Mouse (Mus musculus) CH12.LX (cell line): ENCODE measurements at regions not wholly inside any gene's neighbourhood (a gene's known extent, or its start where the extent isn't known, plus 50 kb on each side); places are given as distances from the start of the nearest gene placed in this dataset.

ENCODE experiments used
- DNase-seq: peaks from one replicate; pipeline ENCODE4 v3.0.0-alpha.2; 2013; ENCODE audit errors: extremely low read depth
- H3K27ac ChIP-seq: 2 replicates; pipeline ENCODE4 v1.5.1; 2012; ENCODE audit warnings: low read depth, mild to moderate bottlenecking, control low read depth, moderate library complexity; ENCODE audit not compliant: insufficient read depth
- H3K27me3 ChIP-seq: replicated peaks from 2 replicates; pipeline ENCODE3; 2012; ENCODE audit warnings: inconsistent platforms
- H3K36me3 ChIP-seq, 2 experiments: replicated peaks in 1 of 2; 2 replicates each; pipeline versions ENCODE3 to v1.6.1; 2012; ENCODE audit warnings: inconsistent platforms in 1 of 2, low read length in 1 of 2, mild to moderate bottlenecking in 1 of 2, mixed read lengths in 1 of 2, moderate library complexity in 1 of 2; ENCODE audit not compliant: control insufficient read depth in 1 of 2, insufficient read depth in 1 of 2
- H3K4me1 ChIP-seq, 2 experiments: 2 replicates each; pipeline ENCODE4 v1.6.1; 2012; ENCODE audit warnings: inconsistent platforms in 1 of 2, moderate library complexity in 1 of 2; ENCODE audit not compliant: insufficient read depth in 2 of 2, control insufficient read depth in 1 of 2
- H3K4me2 ChIP-seq: 2 replicates; pipeline ENCODE4 v1.6.1; 2012; ENCODE audit warnings: low read depth, mild to moderate bottlenecking, control low read depth; ENCODE audit not compliant: poor library complexity, insufficient read depth, severe bottlenecking
- H3K4me3 ChIP-seq, 3 experiments: fragments of 150-350 bp in 1 of 3; sonication (generic) in 1 of 3; replicated peaks in 1 of 3; 2 replicates each; pipeline versions ENCODE3 to v1.5.1; 2011 to 2012; ENCODE audit warnings: low read depth in 2 of 3, low read length in 2 of 3, mild to moderate bottlenecking in 2 of 3, moderate library complexity in 2 of 3, control low read depth in 1 of 3, improper control_type of control experiment in 1 of 3, inconsistent platforms in 1 of 3, mixed read lengths in 1 of 3; ENCODE audit not compliant: poor library complexity in 1 of 3
- H3K79me2 ChIP-seq: replicated peaks from 2 replicates; pipeline ENCODE4 v1.6.1; 2012; ENCODE audit warnings: mild to moderate bottlenecking, moderate library complexity; ENCODE audit not compliant: control insufficient read depth, poor library complexity, insufficient read depth, severe bottlenecking; ENCODE audit errors: extremely low read depth
- H3K9ac ChIP-seq: 2 replicates; pipeline ENCODE4 v1.6.1; 2012; ENCODE audit warnings: low read depth, mild to moderate bottlenecking, control low read depth, moderate library complexity; ENCODE audit not compliant: insufficient read depth
- H3K9me3 ChIP-seq: replicated peaks from 2 replicates; pipeline ENCODE3; 2012; ENCODE audit warnings: low read length, inconsistent platforms, mixed read lengths
- BHLHE40 ChIP-seq: IDR thresholded peaks from 2 replicates; pipeline ENCODE4 v1.6.1; 2011; ENCODE audit warnings: mild to moderate bottlenecking, low read depth, low read length, improper control_type of control experiment
- E2F4 ChIP-seq: IDR thresholded peaks from 2 replicates; pipeline ENCODE4 v1.6.1; 2011; ENCODE audit warnings: low read depth, low read length, improper control_type of control experiment; ENCODE audit not compliant: insufficient replicate concordance
- ELF1 ChIP-seq: IDR thresholded peaks from 2 replicates; pipeline ENCODE4 v1.6.1; 2014; ENCODE audit warnings: low read depth, mild to moderate bottlenecking, inconsistent platforms, low read length, improper control_type of control experiment
- EP300 ChIP-seq: IDR thresholded peaks from 2 replicates; pipeline ENCODE4 v1.6.1; 2011; ENCODE audit warnings: low read length, improper control_type of control experiment
- HCFC1 ChIP-seq: IDR thresholded peaks from 2 replicates; pipeline ENCODE4 v1.6.1; 2012; ENCODE audit warnings: low read depth, mild to moderate bottlenecking, inconsistent platforms, low read length, improper control_type of control experiment
- IRF4 ChIP-seq: IDR thresholded peaks from 2 replicates; pipeline ENCODE4 v1.6.1; 2014; ENCODE audit warnings: low read depth, mild to moderate bottlenecking, inconsistent platforms, low read length, improper control_type of control experiment
- KAT2A ChIP-seq: IDR thresholded peaks from 2 replicates; pipeline ENCODE4 v1.6.1; 2012; ENCODE audit warnings: low read length, improper control_type of control experiment, inconsistent platforms; ENCODE audit not compliant: insufficient replicate concordance
- MEF2A ChIP-seq: IDR thresholded peaks from 2 replicates; pipeline ENCODE4 v1.6.1; 2014; ENCODE audit warnings: low read depth, mild to moderate bottlenecking, inconsistent platforms, low read length, improper control_type of control experiment, borderline replicate concordance
- MXI1 ChIP-seq: IDR thresholded peaks from 2 replicates; pipeline ENCODE4 v1.6.1; 2011; ENCODE audit warnings: mild to moderate bottlenecking, low read depth, low read length, improper control_type of control experiment
- NELFE ChIP-seq: IDR thresholded peaks from 2 replicates; pipeline ENCODE4 v1.6.1; 2011; ENCODE audit warnings: low read depth, low read length, improper control_type of control experiment
- NRF1 ChIP-seq: IDR thresholded peaks from 2 replicates; pipeline ENCODE4 v1.6.1; 2014; ENCODE audit warnings: low read depth, mild to moderate bottlenecking, inconsistent platforms, low read length, improper control_type of control experiment, moderate library complexity
- PAX5 ChIP-seq: IDR thresholded peaks from 2 replicates; pipeline ENCODE4 v1.6.1; 2012; ENCODE audit warnings: low read length, inconsistent platforms, mixed read lengths
- SIN3A ChIP-seq: IDR thresholded peaks from 2 replicates; pipeline ENCODE4 v1.6.1; 2012; ENCODE audit warnings: low read length, improper control_type of control experiment, inconsistent platforms
- TCF12 ChIP-seq: IDR thresholded peaks from 2 replicates; pipeline ENCODE4 v1.6.1; 2014; ENCODE audit warnings: low read depth, mild to moderate bottlenecking, inconsistent platforms, low read length, improper control_type of control experiment
- USF2 ChIP-seq: conservative IDR thresholded peaks from 2 replicates; pipeline ENCODE4 v1.6.1; 2011; ENCODE audit warnings: low read depth, low read length, improper control_type of control experiment
- ZC3H11A ChIP-seq: IDR thresholded peaks from 2 replicates; pipeline ENCODE4 v1.6.1; 2012; ENCODE audit warnings: low read depth, mild to moderate bottlenecking, inconsistent platforms, low read length, improper control_type of control experiment
- ZKSCAN1 ChIP-seq: IDR thresholded peaks from 2 replicates; pipeline ENCODE4 v1.6.1; 2012; ENCODE audit warnings: low read depth, inconsistent platforms, low read length, improper control_type of control experiment, borderline replicate concordance
- ZNF384 ChIP-seq: IDR thresholded peaks from 2 replicates; pipeline ENCODE4 v1.6.1; 2012; ENCODE audit warnings: low read depth, low read length, improper control_type of control experiment, inconsistent platforms
- dilution Hi-C: fragments of 300-500 bp; cut with MboI; formaldehyde crosslinking; loops from 2 replicates; pipeline ENCODE4 v1.14.3; 2020; ENCODE audit warnings: low sequenced_read_pairs; ENCODE audit not compliant: extremely low pct_unique_long_range_greater_than_20kb, extremely low pct_ligation_motif_present
- in situ Hi-C: fragments of 300-500 bp; cut with MboI; formaldehyde crosslinking; loops from 3 replicates; pipeline ENCODE4 v1.14.3; 2019; ENCODE audit warnings: low sequenced_read_pairs, low pct_ligation_motif_present, low pct_unique_long_range_greater_than_20kb, mixed read lengths

GRCm38 (mm10) chr2:134067910-134068335, 486.2 kb downstream of the Hao1 start:
- Histone ChIP-seq H3K9ac (no peak overlapping the region), H3K4me1 (no peaks in the 10 kb centered on the region), H3K9me3 (peaks cover 6% of the 10 kb centered on the region), H3K79me2 (no peaks in the 10 kb centered on the region), H3K27ac (no peak overlapping the region), H3K27me3 (no peaks in the 10 kb centered on the region), H3K36me3 (no peaks in the 10 kb centered on the region), H3K4me2 (no peak overlapping the region), H3K4me3 (no peak overlapping the region)
- in situ Hi-C loops (no loop called here), dilution Hi-C loops (no loop called here)
- no peak for DNase-seq
- TF ChIP-seq MEF2A = no peak
- TF ChIP-seq MXI1 = no peak
- no peak for TF ChIP-seq SIN3A
- no peak for TF ChIP-seq ZKSCAN1
- TF ChIP-seq TCF12 = no peak

- Histone ChIP-seq H3K4me3 (no peak overlapping the region), H3K27me3 (no peaks in the 10 kb centered on the region), H3K4me2 (no peak overlapping the region), H3K36me3 (no peaks in the 10 kb centered on the region), H3K79me2 (no peaks in the 10 kb centered on the region), H3K4me1 (no peaks in the 10 kb centered on the region), H3K9me3 (peaks cover 7% of the 10 kb centered on the region), H3K9ac (no peak overlapping the region), H3K27ac (no peak overlapping the region)
- dilution Hi-C loops (no loop called here), in situ Hi-C loops (no loop called here)
- no peak for DNase-seq
- TF ChIP-seq EP300 = no peak
- no peak for TF ChIP-seq SIN3A
These were observed 486.8 kb downstream of the Hao1 start for GRCm38 (mm10) chr2:134067404-134067803.

- H3K4me3 ChIP-seq = no peak overlapping the region
- H3K27ac ChIP-seq = no peak overlapping the region
- H3K27me3 ChIP-seq = no peaks in the 10 kb centered on the region
- no peak for TF ChIP-seq SIN3A
- no peak for TF ChIP-seq NELFE
- TF ChIP-seq USF2 = no peak
- no peak for TF ChIP-seq BHLHE40
- TF ChIP-seq HCFC1 = no peak
- TF ChIP-seq ZNF384 = no peak
- no peak for TF ChIP-seq ELF1
- no peak for TF ChIP-seq E2F4
- TF ChIP-seq ZC3H11A = no peak
- TF ChIP-seq EP300 = no peak
- no peak for TF ChIP-seq IRF4
- no peak for TF ChIP-seq KAT2A
- TF ChIP-seq PAX5 = no peak
- TF ChIP-seq NRF1 = no peak
- no peak for TF ChIP-seq MEF2A
- DNase-seq = no peak
- dilution Hi-C loops = no loop called here
- no peak overlapping the region for H3K4me2 ChIP-seq
- H3K79me2 ChIP-seq = no peaks in the 10 kb centered on the region
- H3K4me1 ChIP-seq = peaks cover 0 to 6% of the 10 kb centered on the region in 2 experiments; a peak in 1 of 4 replicates
- in situ Hi-C loops = no loop called here
- peaks cover 8% of the 10 kb centered on the region for H3K9me3 ChIP-seq
- no peaks in the 10 kb centered on the region for H3K36me3 ChIP-seq
- no peak overlapping the region for H3K9ac ChIP-seq
These were observed 494.1 kb downstream of the Hao1 start for GRCm38 (mm10) chr2:134059916-134060618.
